26 mouse cellular contexts compared by ENCODE assay signal in the genomic region with DNA sequence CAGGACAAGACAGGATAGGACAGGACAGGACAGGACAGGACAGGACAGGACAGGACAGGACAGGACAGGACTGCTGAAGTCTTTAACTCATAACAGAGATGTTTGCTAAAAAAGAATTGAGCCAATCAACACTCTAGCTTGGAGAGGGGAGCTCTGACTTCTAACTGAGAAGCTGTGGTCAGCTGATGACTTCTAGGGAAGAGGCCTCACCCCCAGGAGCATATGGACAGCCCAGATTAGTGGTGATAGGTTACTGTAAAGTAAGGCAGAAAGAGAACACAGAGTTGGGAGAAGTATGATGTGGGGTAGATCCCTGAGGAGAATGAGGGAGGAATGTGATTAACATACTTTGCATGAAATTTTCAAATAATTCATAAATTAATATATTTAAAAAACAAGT.
DNase-seq lines count a peak whose midpoint lies in the region; ATAC-seq and TF ChIP-seq lines count a peak whose summit lies in the region.
"Had no signal": no experiment of that assay in that cellular context is flagged by ENCODE, and none has a peak within 500 bp of the region (broad histone marks: within the 10 kb centered on the region; RNA-seq: fewer than 3 reads in every experiment).

No protein-coding gene starts in this region.

- H3K27me3 ChIP-seq in liver, embryonic 11.5 days (replicated peaks; ENCODE audit: control insufficient read depth, insufficient read depth, low read length), result no peaks in the 10 kb centered on the region
- H3K27me3 ChIP-seq in liver, embryonic 12.5 days (replicated peaks), result no peaks in the 10 kb centered on the region
- H3K27me3 ChIP-seq in liver, embryonic 15.5 days, result no peaks in the 10 kb centered on the region
- H3K27me3 ChIP-seq in liver, postnatal 0 days (ENCODE audit: insufficient read depth, low read length), result no peaks in the 10 kb centered on the region
- H3K27me3 ChIP-seq in heart, adult 2 months (ENCODE audit: control insufficient read depth, insufficient read depth, low read length), result no peaks in the 10 kb centered on the region
- H3K27me3 ChIP-seq: CH12.LX; embryonic facial prominence, embryonic 15.5 days; forebrain, embryonic 13.5 days; forebrain, embryonic 15.5 days had no signal

- intact Hi-C loops in heart, adult 2 months (cut with DNase I), result no loop called here
- intact Hi-C loops in left cerebral cortex, adult 2 months (cut with DNase I), result no loop called here

- no peak for DNase-seq in liver, embryonic 11.5 days (ENCODE audit: low spot score)
- DNase-seq in liver, result no peak
- no peak for DNase-seq in liver, postnatal 0 days
- DNase-seq in heart, adult 2 months, result no peak
- DNase-seq in natural killer cell, adult 2 months (ENCODE audit: low spot score in 2 of 2), result no peak
- no peak for DNase-seq in left cerebral cortex, adult 2 months (ENCODE audit: extremely low spot score in 1 of 2, low spot score in 2 of 2)
- DNase-seq: adrenal gland, adult 2 months; adrenal gland, postnatal 10 days; adrenal gland, postnatal 25 days; B cell, adult 2 months; cerebellum, adult 11 months; cerebellum, adult 18-20 months; cerebellum, adult 8-10 months; cerebellum, adult 9-11 months; cerebellum, postnatal 14 days; cerebellum, postnatal 36 days; embryo, embryonic 11 days had no signal

- no peak for TF ChIP-seq CTCF in liver, postnatal 0 days (IDR thresholded peaks at IDR 0.05; ENCODE audit: low read depth)
- TF ChIP-seq CTCF in heart, adult 2 months (IDR thresholded peaks at IDR 0.05), result no peak
- TF ChIP-seq CTCF in left cerebral cortex, adult 2 months (IDR thresholded peaks at IDR 0.05), result no peak

- no peak for TF ChIP-seq POLR2A in heart, adult 2 months (IDR thresholded peaks at IDR 0.05; ENCODE audit: insufficient read depth, low read depth, low read length)

- no peaks in the 10 kb centered on the region for H3K79me2 ChIP-seq in heart, adult 2 months (replicated peaks; ENCODE audit: control insufficient read depth, insufficient read depth, low read length)

- H3K4me2 ChIP-seq in liver, embryonic 11.5 days, result no peak overlapping the region
- no peak overlapping the region for H3K4me2 ChIP-seq in liver, embryonic 12.5 days
- H3K4me2 ChIP-seq in liver, embryonic 15.5 days, result no peak overlapping the region
- H3K4me2 ChIP-seq in liver, postnatal 0 days (ENCODE audit: low read depth, low read length), result no peak overlapping the region
- H3K4me2 ChIP-seq: embryonic facial prominence, embryonic 13.5 days; embryonic facial prominence, embryonic 15.5 days; forebrain, embryonic 13.5 days; forebrain, embryonic 15.5 days had no signal

- H3K36me3 ChIP-seq in liver, embryonic 11.5 days (ENCODE audit: control insufficient read depth, insufficient read depth, low read length), result no peaks in the 10 kb centered on the region
- H3K36me3 ChIP-seq in liver, embryonic 12.5 days, result no peaks in the 10 kb centered on the region
- no peaks in the 10 kb centered on the region for H3K36me3 ChIP-seq in liver, embryonic 15.5 days (replicated peaks)
- no peaks in the 10 kb centered on the region for H3K36me3 ChIP-seq in liver, postnatal 0 days (replicated peaks; ENCODE audit: insufficient read depth, low read length)
- H3K36me3 ChIP-seq in heart, adult 2 months (ENCODE audit: control insufficient read depth, insufficient read depth, low read length), result no peaks in the 10 kb centered on the region
- H3K36me3 ChIP-seq: embryonic facial prominence, embryonic 13.5 days; embryonic facial prominence, embryonic 15.5 days; forebrain, embryonic 15.5 days; G1E had no signal

- no peak overlapping the region for H3K4me3 ChIP-seq in liver, embryonic 11.5 days (ENCODE audit: low read depth, low read length)
- no peak overlapping the region for H3K4me3 ChIP-seq in liver, embryonic 12.5 days
- H3K4me3 ChIP-seq in liver, embryonic 15.5 days (replicated peaks), result no peak overlapping the region
- H3K4me3 ChIP-seq in liver, postnatal 0 days (ENCODE audit: low read depth, low read length), result no peak overlapping the region
- no peak overlapping the region for H3K4me3 ChIP-seq in heart, adult 2 months
- H3K4me3 ChIP-seq in left cerebral cortex, adult 2 months, result no peak overlapping the region
- H3K4me3 ChIP-seq: embryonic facial prominence, embryonic 13.5 days; embryonic facial prominence, embryonic 15.5 days; forebrain, embryonic 13.5 days; forebrain, embryonic 15.5 days had no signal

- H3K9me3 ChIP-seq in liver, embryonic 11.5 days (ENCODE audit: control insufficient read depth, low read length), result no peaks in the 10 kb centered on the region
- H3K9me3 ChIP-seq in liver, embryonic 12.5 days (replicated peaks), result no peaks in the 10 kb centered on the region
- no peaks in the 10 kb centered on the region for H3K9me3 ChIP-seq in liver, embryonic 15.5 days (replicated peaks)
- H3K9me3 ChIP-seq in liver, postnatal 0 days (ENCODE audit: low read length), result no peaks in the 10 kb centered on the region
- H3K9me3 ChIP-seq: embryonic facial prominence, embryonic 13.5 days; embryonic facial prominence, embryonic 15.5 days; forebrain, embryonic 13.5 days; forebrain, embryonic 15.5 days; G1E had no signal

- no peak for TF ChIP-seq EP300 in liver, postnatal 0 days (IDR thresholded peaks at IDR 0.05; ENCODE audit: low read depth)
- no peak for TF ChIP-seq EP300 in heart, adult 2 months (IDR thresholded peaks at IDR 0.05; ENCODE audit: insufficient read depth, low read depth, low read length)

- peaks cover 7% of the 10 kb centered on the region for H3K4me1 ChIP-seq in liver, embryonic 11.5 days (replicated peaks; ENCODE audit: control insufficient read depth, insufficient read depth, low read length)
- H3K4me1 ChIP-seq in liver, embryonic 12.5 days, result peaks cover 13% of the 10 kb centered on the region
- peaks cover 9% of the 10 kb centered on the region for H3K4me1 ChIP-seq in liver, embryonic 15.5 days (replicated peaks)
- no peaks in the 10 kb centered on the region for H3K4me1 ChIP-seq in liver, postnatal 0 days (ENCODE audit: insufficient read depth)
- no peaks in the 10 kb centered on the region for H3K4me1 ChIP-seq in heart, adult 2 months (ENCODE audit: control insufficient read depth, insufficient read depth, low read length)
- H3K4me1 ChIP-seq: embryonic facial prominence, embryonic 13.5 days; embryonic facial prominence, embryonic 15.5 days; forebrain, embryonic 13.5 days; forebrain, embryonic 15.5 days had no signal

- no peak overlapping the region for H3K27ac ChIP-seq in liver, embryonic 11.5 days (ENCODE audit: low read depth, low read length)
- no peak overlapping the region for H3K27ac ChIP-seq in liver, embryonic 12.5 days
- no peak overlapping the region for H3K27ac ChIP-seq in liver, embryonic 15.5 days (replicated peaks)
- no peak overlapping the region for H3K27ac ChIP-seq in liver, postnatal 0 days (ENCODE audit: low read depth)
- H3K27ac ChIP-seq in heart, adult 2 months, result no peak overlapping the region
- H3K27ac ChIP-seq in left cerebral cortex, adult 2 months, result no peak overlapping the region
- H3K27ac ChIP-seq: embryonic facial prominence, embryonic 13.5 days; embryonic facial prominence, embryonic 15.5 days; forebrain, embryonic 13.5 days; forebrain, embryonic 15.5 days had no signal

- H3K9ac ChIP-seq in liver, embryonic 11.5 days (ENCODE audit: low read depth, low read length), result no peak overlapping the region
- no peak overlapping the region for H3K9ac ChIP-seq in liver, embryonic 12.5 days
- H3K9ac ChIP-seq in liver, embryonic 15.5 days, result no peak overlapping the region
- H3K9ac ChIP-seq in liver, postnatal 0 days (replicated peaks), result no peak overlapping the region
- H3K9ac ChIP-seq in heart, adult 2 months (ENCODE audit: low read depth, low read length), result no peak overlapping the region
- H3K9ac ChIP-seq: embryonic facial prominence, embryonic 13.5 days; embryonic facial prominence, embryonic 15.5 days; forebrain, embryonic 13.5 days; forebrain, embryonic 15.5 days had no signal

- peak; percentile 44; the same call in 1 of the 2 replicates for ATAC-seq in liver, embryonic 11.5 days (replicated peaks; ENCODE audit: low FRiP score)
- peak; percentile 59; the same call in 1 of the 2 replicates for ATAC-seq in liver, embryonic 12.5 days
- ATAC-seq in liver, embryonic 15.5 days (ENCODE audit: insufficient read depth), result 0 out of 2 replicates have a peak, but pooled peaks have one; percentile 28
- peak; percentile 60 for ATAC-seq in liver, postnatal 0 days
- ATAC-seq: CD4-positive, CD25-positive, alpha-beta regulatory T cell, adult 4 months; forebrain, embryonic 13.5 days; forebrain, embryonic 15.5 days had no signal
